8 mouse cellular contexts compared by ENCODE assay signal in the genomic region with DNA sequence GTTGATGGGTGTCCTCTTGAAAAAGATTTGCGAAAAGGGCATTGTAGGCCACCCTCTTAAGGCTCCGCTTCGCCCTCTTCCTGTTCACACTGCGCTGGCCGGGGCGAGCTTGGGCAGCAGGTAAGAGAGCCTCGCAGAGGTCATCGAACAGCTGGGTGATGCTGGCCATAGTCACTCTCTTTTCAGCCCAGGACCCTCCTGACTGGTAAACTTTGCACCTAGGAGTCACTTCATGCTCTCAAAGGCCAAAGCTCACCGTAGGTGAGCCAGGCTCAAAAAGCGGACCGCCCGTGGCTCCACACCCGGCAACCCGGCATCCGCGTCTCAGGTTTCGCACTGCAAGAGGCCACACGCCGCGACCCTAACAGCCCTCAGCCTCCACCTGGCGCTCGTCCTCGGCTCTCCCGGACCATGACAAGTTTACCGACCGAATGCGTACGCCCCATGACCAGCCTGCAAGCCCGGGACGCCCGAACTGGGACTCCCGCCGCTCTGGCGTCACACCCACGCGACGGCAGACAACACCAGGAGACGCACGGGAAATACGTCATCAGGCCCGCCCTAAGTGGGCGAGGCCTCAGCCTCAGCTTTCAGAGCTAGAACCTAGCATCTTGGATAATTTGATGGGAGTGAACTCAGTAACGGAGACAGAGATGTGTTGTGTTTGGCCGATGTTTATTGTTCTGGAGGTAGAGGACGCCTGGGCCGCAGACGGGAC. TPM values are rescaled to one million over a fixed set of nuclear protein-coding genes. Genes with fewer than 3 reads are reported as not detected.
DNase-seq lines count a peak whose midpoint lies in the region; ATAC-seq and TF ChIP-seq lines count a peak whose summit lies in the region.

A gene (minus strand): TSS at position 464 of the 718 bp plus-strand sequence.

- H3K9me3 ChIP-seq in forebrain, embryonic 15.5 days, result no peaks in the 10 kb centered on the region

- intact Hi-C loops in heart, postnatal 25 days (cut with DNase I), result loop anchor here (2.0 to 5.0 kb wide), 3 partner anchors 34 to 88 kb away; a partner anchor contains a TSS

- peaks cover 51% of the 10 kb centered on the region for H3K4me1 ChIP-seq in forebrain, embryonic 15.5 days
- peaks cover 13% of the 10 kb centered on the region for H3K4me1 ChIP-seq in lung, adult 2 months (ENCODE audit: control insufficient read depth, insufficient read depth, low read length)

- peak within 1 kb of the TSS; percentile 79 for H3K4me3 ChIP-seq in forebrain, embryonic 15.5 days
- H3K4me3 ChIP-seq in lung, adult 2 months (replicated peaks; ENCODE audit: extremely low read depth, low read depth, low read length), result peak within 1 kb of the TSS; percentile 73

- H3K27ac ChIP-seq in forebrain, embryonic 15.5 days (replicated peaks), result peak within 1 kb of the TSS; percentile 92

- peak; percentile 84 for ATAC-seq in forebrain, embryonic 15.5 days (replicated peaks)
- ATAC-seq in neutrophil, adult 5-6 weeks (ENCODE audit: extremely low read depth, insufficient number of reproducible peaks, low FRiP score, poor library complexity, severe bottlenecking), result peak; percentile 94

- H3K36me3 ChIP-seq in forebrain, embryonic 15.5 days, result peaks cover 4% of the 10 kb centered on the region; the same call in 1 of the 2 replicates

- H3K27me3 ChIP-seq in forebrain, embryonic 15.5 days, result no peaks in the 10 kb centered on the region

- DNase-seq in ES-CJ7 (ENCODE audit: low read depth, low spot score), result peak; percentile 93
- peak; percentile 93 for DNase-seq in cerebellum, adult 11 months
- peak; percentile 87 for DNase-seq in heart, postnatal 25 days (ENCODE audit: low spot score)
- peak; percentile 93 to 98 for DNase-seq in layer of hippocampus, adult 18-20 months (ENCODE audit: low spot score in 2 of 2)
- DNase-seq in lung, adult 2 months, result peak; percentile 99
- peak; percentile 77 to 88 for DNase-seq in thymus, adult 18-20 months

- TF ChIP-seq CTCF in lung, adult 2 months (IDR thresholded peaks at IDR 0.05; ENCODE audit: insufficient read depth, low read length), result no peak

- peak within 1 kb of the TSS; percentile 93 for H3K4me2 ChIP-seq in forebrain, embryonic 15.5 days (replicated peaks)

- TF ChIP-seq POLR2A in lung, adult 2 months (IDR thresholded peaks at IDR 0.05; ENCODE audit: borderline replicate concordance, extremely low read depth, low read depth, low read length), result peak; percentile 84

- peak within 1 kb of the TSS; percentile 61 for H3K9ac ChIP-seq in forebrain, embryonic 15.5 days (replicated peaks)

- under 1% methylated on average over 47 of the region's 47 CpGs for WGBS in forebrain, embryonic 15.5 days
- under 1% methylated on average over 47 of the region's 47 CpGs for WGBS in lung, adult 2 months

RNA-seq across cellular contexts. Expression of the gene that starts here (rescaled TPM):
- 17.5 and 17.7 TPM in 2 replicates for polyA plus RNA-seq in forebrain, embryonic 15.5 days (2015; fragmentation: Nextera tagmentation; extraction: Ambion mirVana)
- 1 to 10 TPM; 8.8 to 9.4 TPM for total RNA-seq in heart, postnatal 25 days (2021)
- total RNA-seq in layer of hippocampus, adult 18-20 months (2021), result 10 to 100 TPM; 29.5 to 30.4 TPM
- polyA plus RNA-seq in lung, adult 2 months (2012; rRNA removed), result 27.1 and 30.3 TPM in 2 replicates
- 47.3 and 49.6 TPM in 2 replicates for total RNA-seq in neutrophil, adult 5-6 weeks (2017)

Comparison
In these comparisons a context has a peak if more than half of its experiments do, and no peak if none do; other contexts are left out.
1. Peak in every context shown above with its lines: DNase-seq, ATAC-seq, H3K4me3 ChIP-seq and H3K27ac ChIP-seq.